Mouse (Mus musculus): ENCODE results near the gene C1galt1.

DNA sequence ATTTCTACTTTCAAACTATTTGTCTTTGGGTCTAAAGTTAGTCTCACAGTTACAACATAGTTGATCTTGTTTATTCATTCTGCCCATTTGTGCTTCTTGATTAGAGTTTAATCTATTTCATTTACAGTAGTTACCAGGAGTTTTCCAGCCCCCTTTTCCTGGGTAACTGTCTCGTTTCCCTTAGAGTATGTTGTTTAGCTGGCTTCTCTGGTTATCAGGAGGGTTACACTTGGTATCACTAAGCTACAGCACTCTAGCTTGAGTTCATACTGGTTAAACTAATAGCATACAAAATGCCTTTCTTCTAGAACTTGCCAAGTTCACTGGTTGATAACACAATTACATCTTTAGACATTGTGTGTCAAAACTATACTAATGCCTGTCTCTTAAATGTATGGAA lies 8.3 kb downstream of the C1galt1 start:
- TF ChIP-seq CTCF (IDR thresholded peaks at IDR 0.05; ENCODE audit: extremely low read depth, insufficient read length, insufficient replicate concordance, low read depth, low read length) (no peak), POLR2A (IDR thresholded peaks at IDR 0.05; ENCODE audit: low read depth, low read length) (no peak)
